Mouse (Mus musculus): Measurements from ENCODE around the gene Prss30.

DNA sequence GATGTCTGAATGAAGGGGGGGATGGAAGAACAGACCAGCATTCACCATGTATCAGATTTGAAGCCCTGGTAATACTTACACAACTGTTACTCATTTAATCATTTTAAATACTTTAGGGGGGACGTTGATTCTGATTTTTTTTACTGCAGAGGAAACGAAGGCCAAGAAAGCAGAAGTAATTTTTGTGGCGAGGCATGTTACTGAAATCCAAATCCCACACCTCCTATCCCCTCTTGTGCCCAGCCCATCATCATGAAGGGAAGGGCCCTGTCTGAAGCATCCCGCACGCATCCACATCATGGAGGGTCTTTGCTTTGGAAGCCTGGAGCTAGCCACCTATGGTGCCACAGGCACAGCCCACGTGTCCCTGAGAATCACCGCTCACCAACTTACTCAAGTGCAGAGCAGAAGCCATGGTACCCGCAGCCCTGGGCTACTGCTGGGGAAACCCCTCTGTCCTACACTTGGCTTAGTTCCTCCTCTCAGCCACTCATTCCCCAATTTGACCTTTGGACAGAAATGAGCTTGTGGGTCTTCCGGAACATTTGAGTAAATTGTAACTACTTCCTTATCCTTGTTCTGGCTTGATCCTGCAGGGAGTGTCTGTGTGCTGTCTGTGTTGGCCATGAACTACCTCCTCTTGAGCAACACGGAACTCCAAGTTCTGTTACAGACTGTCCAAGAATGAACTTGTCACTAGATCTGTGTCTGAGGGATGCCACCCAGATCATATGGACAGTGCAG lies 13.5 kb downstream of the Prss30 start:
- TF ChIP-seq POLR2A (IDR thresholded peaks at IDR 0.05; ENCODE audit: control insufficient read depth in 1 of 2, insufficient read depth in 1 of 2, low read depth in 1 of 2, low read length in 2 of 2, poor library complexity in 1 of 2) = no peak
- no peak for TF ChIP-seq EP300 (IDR thresholded peaks at IDR 0.05; ENCODE audit: low read depth in 1 of 2, low read length in 2 of 2)
- TF ChIP-seq USF2 (IDR thresholded peaks at IDR 0.05; ENCODE audit: borderline replicate concordance in 1 of 2, insufficient read depth in 1 of 2, low read depth in 1 of 2, low read length in 2 of 2) = no peak
- no peak for TF ChIP-seq ZC3H11A (IDR thresholded peaks at IDR 0.05; ENCODE audit: low read depth, low read length)
- TF ChIP-seq CTCF (IDR thresholded peaks at IDR 0.05 in 2 of 3, conservative IDR thresholded peaks at IDR 0.05 in 1 of 3; ENCODE audit: control insufficient read depth in 1 of 3, insufficient read depth in 1 of 3, low read depth in 2 of 3, low read length in 3 of 3, poor library complexity in 1 of 3, severe bottlenecking in 1 of 3) = no peak
- no peak for TF ChIP-seq ZMIZ1 (IDR thresholded peaks at IDR 0.05; ENCODE audit: low read depth, low read length)

Measured in MEL (cell line).